Mouse (Mus musculus) layer of hippocampus, postnatal 25 days (tissue): ENCODE data around the gene Nmral1. TPM values are rescaled to one million over a fixed set of nuclear protein-coding genes. Genes with fewer than 3 reads are reported as not detected.
"Not testable (repeated sequence)": the region's sequence is repeated elsewhere in the genome, so short reads cannot be mapped to it uniquely, and the experiment has no call there.

Source experiments
- DNase-seq, 2 experiments: peaks; one replicate each; pipeline ENCODE4 v3.0.0; 2022; ENCODE audit warnings: mixed read lengths in 2 of 2, low spot score in 1 of 2; ENCODE audit errors: extremely low spot score in 1 of 2
- total RNA-seq, 2 experiments: library from RNA; stranded (reverse); gene quantifications; 2 replicates each; pipeline ENCODE4 v1.2.3; 2021

Nmral1 gene
- total RNA-seq, 2 experiments from 2014 or later: 16.0 to 17.7 TPM

DNA sequence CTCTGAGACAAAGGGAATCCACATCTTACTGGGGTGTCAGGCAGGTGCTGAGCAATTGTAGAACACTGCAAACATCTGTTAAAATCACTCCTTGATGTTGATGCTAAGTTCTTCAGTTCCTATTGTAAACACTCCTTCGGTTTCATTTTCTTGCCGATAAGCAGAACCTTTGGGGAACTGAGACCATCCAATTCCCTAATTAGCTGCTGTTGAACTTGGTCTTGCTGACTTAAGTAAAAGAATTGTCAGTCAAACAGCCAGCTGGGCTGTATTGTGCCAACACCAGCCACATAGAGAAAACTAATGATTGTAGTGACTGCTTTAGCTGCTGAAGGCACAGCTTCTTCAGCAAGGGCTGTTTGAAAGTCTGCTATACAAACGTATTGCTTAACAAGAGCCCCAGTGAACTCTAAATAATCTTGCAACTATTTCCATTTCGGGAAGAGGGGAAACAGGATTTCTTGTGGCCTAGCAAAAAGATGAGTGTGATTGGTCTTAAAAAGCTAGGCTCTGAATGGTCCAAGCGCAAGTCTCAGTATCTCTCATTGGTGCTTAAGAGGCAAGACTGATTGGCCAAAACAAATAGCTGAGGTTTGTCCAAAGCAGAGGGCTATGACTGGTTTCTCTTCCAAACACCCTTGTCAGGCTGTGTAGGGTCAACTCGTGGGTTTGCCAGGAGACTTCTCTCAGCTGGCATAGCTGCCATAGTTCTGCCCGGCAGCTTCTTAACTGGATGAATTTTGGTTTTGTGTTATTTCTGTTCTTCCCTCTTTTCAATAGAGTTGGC lies 3.2 kb upstream of the Nmral1 start:
- no peak for DNase-seq

DNA sequence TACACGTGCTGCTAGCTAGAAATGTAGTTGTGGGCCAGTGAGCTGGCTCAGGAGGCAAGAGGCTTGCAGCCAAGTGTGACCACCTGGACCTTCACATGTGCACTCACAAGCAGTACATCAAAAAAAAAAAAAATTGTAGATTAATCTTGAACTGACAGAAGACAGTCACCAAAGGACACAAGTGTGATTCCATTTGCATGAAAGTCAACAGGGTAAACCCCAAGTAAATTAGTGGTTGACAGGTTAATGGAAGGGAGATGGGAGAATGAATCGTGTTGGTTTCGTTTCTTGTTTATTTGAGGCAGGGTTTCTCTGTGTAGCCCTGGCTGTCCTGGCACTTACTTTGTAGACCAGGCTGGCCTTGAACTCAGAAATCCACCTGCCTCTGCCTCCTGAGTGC lies 1.3 kb downstream of the Nmral1 start:
- no peak for DNase-seq

DNA sequence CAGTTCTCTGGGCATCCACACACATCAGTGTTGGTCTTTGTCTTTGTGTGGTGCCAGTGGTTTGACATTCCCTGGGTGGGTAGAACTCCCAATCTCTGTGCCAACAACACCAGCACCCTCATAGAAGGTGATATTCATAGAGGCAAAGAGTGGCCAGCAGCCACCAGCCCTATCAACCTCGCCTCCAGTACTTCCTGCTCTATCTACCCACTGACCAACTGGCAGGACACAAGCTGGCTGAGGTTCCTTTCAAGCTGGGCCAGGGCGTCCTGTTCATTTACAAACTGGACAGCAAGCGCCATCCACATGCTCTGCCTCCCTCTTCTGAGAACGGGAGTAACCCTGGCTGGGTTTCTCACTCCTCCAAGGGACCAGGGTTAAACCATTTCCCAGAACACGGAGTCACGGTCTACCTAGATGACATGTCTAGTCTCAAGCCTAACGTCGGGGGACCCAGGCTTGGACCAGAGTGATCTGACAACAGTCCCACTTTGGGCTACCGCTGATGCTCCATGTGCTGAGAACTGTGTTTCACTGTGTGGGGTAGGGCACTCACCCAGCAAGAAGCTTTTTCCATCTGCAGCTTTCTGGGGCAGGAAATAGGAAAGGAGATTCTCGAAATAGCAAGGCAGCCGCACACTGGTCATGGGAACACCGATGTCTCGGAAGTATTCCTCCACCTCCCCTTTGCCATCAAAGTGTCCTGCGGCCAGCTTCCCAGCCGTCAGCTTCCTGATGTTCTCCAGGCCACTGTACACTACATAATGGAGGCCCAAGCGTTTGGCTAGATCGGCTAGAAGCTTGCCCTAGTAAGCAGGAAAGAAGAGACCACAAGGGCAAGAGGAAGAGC lies 5.1 kb downstream of the Nmral1 start:
- no peak for DNase-seq

DNA sequence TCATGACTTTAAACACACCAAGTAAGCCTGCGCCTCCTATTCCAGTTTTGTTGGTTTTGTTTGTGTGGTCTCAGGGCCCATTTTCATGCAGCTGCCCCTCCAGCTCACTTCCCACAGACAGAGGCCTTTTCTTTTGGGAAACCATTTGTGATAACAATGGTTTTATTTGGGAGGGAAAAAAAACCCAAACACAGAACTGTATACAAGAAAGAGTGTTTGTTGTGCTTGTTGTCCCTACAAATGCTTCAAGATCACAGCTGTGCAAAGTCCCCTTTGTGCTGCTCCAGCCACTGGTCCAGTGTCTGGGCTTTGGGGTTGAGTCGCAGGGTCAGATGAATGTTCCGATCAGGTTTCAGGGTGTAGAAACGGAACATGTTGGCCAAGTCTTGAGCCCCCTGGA lies 8.0 kb downstream of the Nmral1 start:
- no peak for DNase-seq

DNA sequence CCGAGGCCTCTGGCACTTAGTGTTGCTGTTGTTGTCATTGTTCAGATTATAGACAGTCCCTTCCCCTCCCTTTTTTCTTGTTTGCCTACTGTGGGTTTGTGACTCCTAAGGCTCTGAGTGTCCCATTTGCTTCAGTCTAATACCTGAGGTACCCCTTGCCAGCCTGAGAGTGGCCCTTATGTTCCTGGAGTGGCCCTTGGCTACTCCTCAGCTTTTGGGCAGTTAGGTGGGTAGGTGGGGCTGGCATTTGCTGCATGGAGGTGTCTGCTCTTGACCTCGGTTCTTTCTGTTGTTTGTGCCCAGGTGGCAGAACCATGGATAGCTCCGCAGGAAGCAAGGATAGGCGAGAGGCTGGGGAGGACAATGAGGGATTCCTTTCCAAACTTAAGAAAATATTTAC lies 13.6 kb downstream of the Nmral1 start:
- no peak for DNase-seq

DNA sequence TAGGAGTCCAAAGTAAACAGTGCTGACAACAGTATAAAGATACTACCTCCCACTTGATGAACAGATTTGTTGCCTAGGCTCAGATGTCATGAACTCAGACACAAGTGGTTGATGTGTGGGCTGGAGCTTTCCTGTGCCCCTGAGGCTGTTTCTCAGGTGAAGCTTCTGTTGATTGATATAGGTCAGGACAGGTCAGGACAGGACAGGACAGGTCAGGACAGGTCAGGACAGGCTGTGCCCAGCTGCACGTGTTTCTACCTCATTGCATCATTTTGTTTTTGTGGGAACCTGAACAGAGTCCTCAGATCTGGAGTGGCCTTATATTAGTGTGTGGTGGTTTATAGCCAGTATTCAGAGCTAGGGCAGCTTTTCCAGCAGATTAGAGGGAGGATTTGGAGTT lies 16.5 kb downstream of the Nmral1 start:
- no peak for DNase-seq

DNA sequence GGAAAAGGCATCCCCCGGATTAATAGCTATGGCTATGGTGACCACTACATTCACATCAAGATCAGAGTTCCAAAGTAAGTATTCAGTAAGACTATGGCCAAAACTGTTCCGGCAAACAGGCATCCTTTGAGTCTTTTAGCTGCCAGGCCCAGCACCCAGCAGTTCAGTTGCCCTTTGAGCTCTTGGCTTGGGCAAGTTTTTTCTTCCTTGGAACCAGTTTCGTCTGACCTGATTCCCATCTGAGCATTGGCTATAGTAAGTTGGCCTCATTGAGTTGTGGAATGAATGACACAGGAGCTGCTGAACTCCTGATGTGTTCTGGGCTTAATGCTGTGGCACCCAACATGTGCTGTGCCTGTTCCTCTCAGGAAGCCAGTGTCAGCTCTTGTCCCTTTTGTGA lies 17.9 kb downstream of the Nmral1 start:
- no peak for DNase-seq

DNA sequence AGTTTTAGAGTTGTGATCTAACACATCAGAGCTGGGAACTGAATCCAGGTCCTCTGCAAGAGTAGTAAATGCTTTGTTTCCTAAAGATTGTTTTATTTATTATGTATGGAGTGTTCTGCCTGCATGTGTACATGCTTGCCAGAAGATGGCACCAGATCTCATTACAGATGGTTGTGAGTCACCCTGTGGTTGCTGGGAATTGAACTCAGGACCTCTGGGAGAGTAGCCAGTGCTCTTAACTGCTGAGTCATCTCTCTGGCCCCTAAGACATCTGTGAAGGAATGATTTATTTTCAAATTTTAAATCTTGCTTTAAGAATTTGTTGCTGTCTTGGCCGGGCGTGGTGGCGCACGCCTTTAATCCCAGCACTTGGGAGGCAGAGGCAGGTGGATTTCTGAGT lies 29.8 kb downstream of the Nmral1 start:
- DNase-seq: not testable (repeated sequence)

DNA sequence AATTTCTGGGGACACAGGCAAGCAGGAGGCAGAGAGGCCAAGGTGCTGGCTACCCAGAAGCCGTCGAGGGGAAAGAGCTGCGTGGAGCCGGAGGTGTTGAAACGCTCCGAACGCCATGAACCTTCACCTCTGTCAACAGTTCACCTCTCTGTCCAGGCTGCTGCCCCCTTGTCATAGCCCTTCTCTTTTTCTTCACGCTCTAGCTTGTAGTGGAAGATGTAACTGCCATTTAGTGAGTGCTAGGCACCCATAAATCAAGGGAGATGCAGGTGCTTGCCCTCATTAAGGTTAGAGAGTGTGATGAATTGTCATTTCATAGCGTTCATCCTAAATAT lies 34.7 kb downstream of the Nmral1 start:
- DNase-seq: no peak

DNA sequence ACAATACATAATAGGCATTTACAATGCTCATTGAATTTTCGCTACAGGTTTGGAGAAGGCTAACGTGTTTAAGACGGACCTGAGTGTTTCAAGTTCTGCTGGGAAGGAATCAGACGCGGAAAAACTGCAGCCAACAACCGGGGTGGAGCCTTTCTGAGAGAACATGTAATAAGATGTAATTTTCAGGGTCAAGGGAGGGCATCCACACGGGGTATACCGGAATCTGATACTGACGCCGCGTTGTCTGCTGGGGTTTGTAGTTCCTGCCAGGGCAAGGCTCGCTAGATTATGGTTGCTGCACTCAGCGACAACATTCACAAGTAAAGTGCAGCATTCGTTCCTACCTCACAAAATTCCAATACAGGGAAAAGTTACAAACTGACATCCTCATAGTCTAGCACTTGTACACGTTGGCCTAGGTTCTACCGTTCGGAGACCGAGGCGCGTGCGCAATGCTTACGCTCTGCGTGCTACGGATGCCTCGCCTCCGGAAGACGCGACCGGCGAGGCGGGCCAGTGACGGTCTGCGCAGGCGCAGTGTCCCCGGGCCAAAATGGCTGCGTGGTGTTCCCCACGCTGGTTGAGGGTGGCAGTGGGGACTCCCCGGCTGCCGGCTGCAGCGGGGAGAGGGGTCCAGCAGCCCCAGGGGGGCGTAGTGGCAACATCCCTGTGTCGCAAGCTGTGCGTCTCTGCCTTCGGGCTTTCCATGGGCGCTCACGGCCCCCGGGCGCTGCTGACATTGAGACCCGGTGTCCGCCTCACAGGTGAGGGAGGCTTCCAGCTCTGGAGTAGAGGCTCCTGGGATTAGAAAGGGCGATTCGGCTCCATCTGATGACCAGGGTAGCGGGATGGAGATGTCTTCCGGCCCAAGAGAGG lies 35.3 kb downstream of the Nmral1 start:
- DNase-seq: peak; percentile 98

DNA sequence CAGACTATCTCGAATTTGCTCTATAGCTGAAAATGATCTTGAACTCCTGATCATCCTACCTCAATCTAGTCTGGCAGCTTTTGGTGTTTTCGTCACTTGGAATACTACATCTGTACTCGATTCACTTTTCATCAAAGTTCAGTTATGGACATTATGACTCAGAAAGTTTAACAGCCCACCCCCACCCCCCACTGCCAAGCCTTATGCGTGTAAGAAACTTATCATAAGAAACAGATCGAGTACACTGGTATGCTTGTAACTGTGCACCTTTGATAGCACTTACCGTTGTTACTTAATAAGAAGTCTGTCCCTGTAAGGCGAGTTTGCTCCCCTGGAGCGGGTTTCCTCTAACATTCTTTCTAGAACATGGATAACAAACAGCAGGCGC lies 36.0 kb downstream of the Nmral1 start:
- no peak for DNase-seq

DNA sequence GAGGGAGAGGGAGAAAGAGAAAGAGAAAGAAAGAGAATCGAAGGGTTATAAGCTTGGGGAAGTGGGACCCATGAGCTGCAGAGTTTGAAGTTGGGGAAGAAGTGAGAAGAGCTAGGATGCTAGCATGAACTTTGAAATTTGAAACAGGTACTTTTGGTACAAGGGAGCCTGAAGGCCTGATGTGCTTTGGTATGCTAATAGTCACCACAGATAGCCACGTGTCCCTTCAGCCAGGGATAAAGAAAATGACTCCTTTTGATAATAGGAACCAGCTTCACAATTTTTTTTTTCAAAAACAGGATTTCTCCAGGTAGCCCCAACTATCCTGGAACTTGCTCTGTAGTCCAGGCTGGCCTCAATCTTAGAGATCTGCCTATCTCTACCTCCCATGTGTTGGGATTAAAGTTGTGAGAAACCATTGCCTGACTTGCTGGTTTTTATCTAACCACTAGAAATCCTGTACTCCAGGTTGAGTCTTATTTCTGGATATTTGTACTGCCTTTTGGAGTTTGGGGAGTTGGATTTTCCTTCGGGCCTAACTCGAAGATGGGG lies 36.5 kb downstream of the Nmral1 start:
- DNase-seq: no peak

DNA sequence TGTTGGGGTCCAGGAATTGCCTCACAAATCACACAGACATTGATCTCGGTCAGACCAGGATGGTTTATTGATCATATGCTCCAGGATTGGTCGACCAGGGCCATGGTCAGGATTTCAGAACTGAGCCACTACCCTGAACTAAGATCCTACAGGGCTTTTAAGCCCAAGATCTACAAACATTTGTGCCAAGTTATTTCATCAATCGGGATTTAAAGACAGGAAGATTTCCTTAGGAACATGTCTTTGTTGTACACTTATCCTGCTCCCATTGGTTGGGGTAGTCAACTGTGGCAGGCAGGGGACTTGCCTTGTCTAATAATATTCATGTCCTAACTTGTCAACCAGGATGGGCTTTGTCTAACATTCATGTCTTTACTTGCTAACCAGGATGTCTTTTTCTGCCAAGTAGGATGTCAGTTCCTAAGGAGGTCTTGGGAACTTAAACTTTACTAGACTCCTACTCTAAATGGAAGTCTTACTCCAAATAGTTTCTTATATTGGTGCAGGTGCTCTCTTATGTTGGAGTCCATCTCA lies 38.2 kb downstream of the Nmral1 start:
- not testable (repeated sequence) for DNase-seq

DNA sequence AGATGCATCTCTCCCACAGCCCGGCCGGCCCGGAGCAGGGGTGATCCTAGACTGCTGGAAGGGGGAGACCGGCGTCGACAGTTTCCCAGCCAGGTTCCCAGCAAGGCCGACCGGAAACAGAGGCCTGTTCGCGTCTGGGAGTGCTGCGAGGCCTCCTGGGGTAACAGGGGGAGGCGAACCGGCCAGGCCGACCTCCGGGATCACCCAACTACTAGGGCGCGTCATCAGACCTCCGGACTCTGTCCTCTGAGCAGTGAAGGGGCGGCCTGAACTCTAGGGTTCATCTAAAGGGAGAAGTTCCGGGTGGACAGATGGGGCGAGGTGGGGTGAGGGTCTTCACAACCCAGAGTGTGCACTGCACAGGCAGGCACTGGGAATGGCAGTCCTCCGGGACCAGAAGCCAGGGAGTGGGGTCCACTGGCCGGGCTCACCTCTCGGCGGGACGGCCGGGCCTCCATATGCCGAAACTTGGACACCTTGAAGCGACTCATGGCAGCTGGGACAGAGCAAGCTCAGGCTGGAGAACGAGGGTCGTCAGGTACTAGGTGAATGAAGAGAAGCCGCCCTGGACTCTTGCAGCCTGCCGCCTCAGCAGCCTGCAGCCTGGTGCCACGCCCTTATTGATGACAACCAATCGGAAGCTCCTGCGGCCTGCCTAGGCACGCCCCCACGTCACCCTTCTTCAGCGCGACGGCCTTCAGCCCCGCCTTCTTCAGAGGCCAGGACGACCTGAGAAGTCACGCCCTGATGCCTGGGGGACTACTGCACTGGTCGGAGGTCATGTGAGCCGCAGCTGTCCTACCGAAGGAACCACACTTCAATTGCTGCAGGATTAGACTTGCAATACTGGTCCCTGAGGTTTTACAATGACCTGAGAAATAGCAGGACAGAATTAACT lies 39.8 kb downstream of the Nmral1 start, which contains the start of gene Coro7:
TSS of gene Coro7 (minus strand) at position 657 of the 898 bp plus-strand sequence.
- DNase-seq: peak; percentile 59 to 69

DNA sequence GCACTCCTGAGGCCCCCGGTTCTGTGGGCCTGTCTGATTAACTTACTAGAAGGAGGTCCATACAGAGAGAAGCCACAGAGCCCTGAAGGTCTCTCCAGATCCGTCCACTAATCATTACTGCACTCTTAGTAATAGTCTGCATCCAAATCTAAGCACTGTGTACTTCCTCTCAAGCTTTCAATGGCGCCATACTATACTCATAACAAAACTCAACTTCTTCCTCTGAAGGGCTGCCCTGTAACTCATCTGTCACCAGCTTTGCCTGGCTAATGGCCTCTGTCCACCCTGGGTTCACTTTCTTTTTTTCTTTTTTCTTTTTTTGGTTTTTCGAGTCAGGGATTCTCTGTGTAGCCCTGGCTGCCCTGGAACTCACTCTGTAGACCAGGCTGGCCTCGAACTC lies 41.1 kb downstream of the Nmral1 start:
- no peak for DNase-seq

DNA sequence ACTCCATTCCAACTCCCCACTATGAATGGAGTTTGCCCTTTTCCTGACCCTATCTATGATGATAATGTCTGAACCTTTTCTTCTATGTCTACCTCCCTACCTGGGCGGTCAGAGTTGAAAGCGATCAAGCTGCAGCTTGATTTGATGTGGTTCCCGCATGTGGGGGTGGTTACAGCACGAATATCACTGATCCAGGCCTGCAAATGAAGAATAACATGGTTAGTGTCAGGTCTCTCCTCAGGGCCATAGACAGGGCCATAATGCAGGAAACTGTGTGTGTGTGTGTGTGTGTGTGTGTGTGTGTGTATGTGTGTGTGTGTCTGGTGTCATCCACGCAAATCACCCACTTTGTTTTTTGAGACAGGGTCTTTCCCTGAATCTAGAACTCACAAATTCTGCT lies 42.3 kb downstream of the Nmral1 start:
- DNase-seq: no peak

DNA sequence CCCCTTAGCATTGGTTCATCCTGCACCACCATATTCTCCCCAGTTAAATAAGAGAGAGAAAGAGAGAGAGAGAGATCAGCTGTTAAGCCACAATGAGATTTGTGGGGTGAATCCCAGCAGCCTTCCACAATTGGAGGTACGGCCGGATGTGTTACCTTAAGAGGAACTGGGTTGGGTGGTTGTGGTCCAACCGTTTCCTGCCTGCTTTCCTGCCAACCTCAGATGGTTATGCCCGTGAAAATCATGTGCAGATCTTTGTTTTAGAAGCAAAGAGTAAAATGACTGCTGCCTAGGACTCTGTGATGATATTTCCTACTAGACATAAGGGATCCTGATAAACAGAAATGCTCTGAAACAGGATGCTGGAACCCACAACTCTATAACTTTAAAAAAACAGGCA lies 45.1 kb downstream of the Nmral1 start:
- no peak for DNase-seq

DNA sequence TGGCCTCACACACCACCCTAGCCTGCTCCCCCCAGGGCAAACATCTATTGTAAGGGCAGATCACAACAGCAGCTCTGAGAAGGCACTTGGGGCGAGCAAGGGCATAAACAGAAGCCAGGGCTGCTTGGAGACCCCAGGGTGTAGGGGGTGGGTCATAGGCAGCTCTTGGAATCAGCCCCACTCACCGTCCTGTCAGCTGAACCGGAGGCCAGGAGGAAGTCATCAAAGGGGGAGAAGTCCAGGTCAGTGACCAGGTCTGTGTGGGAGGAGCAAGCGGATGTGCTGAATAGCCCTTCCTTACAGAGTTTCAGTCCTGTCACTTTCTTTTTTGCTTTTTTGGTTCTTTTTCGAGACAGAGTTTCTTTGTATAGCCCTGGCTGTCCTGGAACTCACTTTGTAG lies 48.8 kb downstream of the Nmral1 start:
- no peak for DNase-seq

DNA sequence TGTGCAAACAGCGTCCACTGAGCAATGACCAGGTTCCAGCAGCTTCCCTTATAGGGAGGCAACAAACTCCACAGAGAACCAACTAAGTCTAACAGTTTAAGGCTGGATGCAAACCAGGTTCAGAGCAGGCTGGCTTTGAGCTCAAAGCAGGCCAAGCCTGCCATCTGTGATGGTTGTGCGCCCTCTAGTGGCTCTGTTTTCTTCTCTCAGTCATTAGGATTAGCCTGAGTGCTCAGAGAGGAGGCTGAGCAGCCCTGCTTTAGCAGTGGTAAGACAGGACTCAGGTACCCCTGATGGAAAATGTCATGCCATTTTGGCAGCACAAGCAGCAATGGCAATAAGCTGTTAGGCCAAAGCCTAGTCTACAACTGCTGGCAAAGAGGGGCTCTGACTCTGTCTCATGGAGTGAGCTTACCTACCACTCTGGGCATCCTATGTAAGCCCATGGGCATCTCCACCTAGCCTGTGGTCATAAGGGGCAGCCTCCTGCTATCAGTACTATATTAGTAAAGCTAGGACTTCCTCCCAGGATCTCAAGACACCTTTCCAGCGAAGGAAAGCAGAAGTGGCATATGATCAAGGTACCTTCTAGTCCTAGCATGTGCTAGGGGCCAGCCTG lies 51.9 kb downstream of the Nmral1 start:
- DNase-seq: peak; percentile 79 to 97
